ENCODE assay signal across 22 mouse cellular contexts in the genomic region with DNA sequence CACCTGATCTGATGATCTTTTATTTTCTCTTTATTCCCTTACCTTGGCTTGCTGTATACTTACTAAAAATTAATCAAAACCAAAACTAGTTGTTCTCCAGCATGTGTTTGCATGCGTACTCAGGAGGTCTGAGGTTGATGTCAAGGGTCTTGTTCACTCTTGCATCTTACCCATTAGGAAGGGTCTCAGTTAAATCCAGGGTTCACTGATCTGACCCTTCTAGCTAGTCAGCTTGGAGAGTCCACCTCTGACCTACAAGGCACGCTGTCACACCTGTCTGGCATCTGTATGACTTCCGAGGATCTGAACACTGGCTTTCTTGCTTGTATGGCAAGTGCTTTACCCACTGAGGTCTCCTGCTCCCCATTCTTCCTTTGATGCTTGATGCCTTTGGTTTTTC. TPM values are rescaled to one million over a fixed set of nuclear protein-coding genes. Genes with fewer than 3 reads are reported as not detected.
DNase-seq lines count a peak whose midpoint lies in the region; ATAC-seq lines count a peak whose summit lies in the region.
"Had no signal": no experiment of that assay in that cellular context is flagged by ENCODE, and none has a peak within 500 bp of the region (broad histone marks: within the 10 kb centered on the region; RNA-seq: fewer than 3 reads in every experiment).

No protein-coding gene starts in this region.

- H3K9me3 ChIP-seq in forebrain, embryonic 11.5 days (ENCODE audit: control insufficient read depth, low read length): no peaks in the 10 kb centered on the region
- no peaks in the 10 kb centered on the region for H3K9me3 ChIP-seq in forebrain, embryonic 15.5 days
- no peaks in the 10 kb centered on the region for H3K9me3 ChIP-seq in midbrain, embryonic 11.5 days (ENCODE audit: control insufficient read depth, low read length)
- H3K9me3 ChIP-seq in midbrain, embryonic 10.5 days (replicated peaks): no peaks in the 10 kb centered on the region
- H3K9me3 ChIP-seq in hindbrain, embryonic 13.5 days: no peaks in the 10 kb centered on the region
- H3K9me3 ChIP-seq in midbrain, embryonic 15.5 days: no peaks in the 10 kb centered on the region
- H3K9me3 ChIP-seq: embryonic facial prominence, embryonic 12.5 days; heart, embryonic 13.5 days; limb, embryonic 10.5 days; limb, embryonic 15.5 days; liver, embryonic 13.5 days; neural tube, embryonic 12.5 days; stomach, embryonic 15.5 days had no signal

- no peak overlapping the region for H3K4me3 ChIP-seq in forebrain, embryonic 11.5 days (ENCODE audit: low read depth, low read length)
- H3K4me3 ChIP-seq in forebrain, embryonic 15.5 days: no peak overlapping the region
- no peak overlapping the region for H3K4me3 ChIP-seq in midbrain, embryonic 11.5 days (ENCODE audit: low read depth, low read length)
- H3K4me3 ChIP-seq in midbrain, embryonic 10.5 days: no peak overlapping the region
- no peak overlapping the region for H3K4me3 ChIP-seq in hindbrain, embryonic 13.5 days
- H3K4me3 ChIP-seq in midbrain, embryonic 15.5 days: no peak overlapping the region
- H3K4me3 ChIP-seq: embryonic facial prominence, embryonic 12.5 days; heart, embryonic 13.5 days; limb, embryonic 10.5 days; limb, embryonic 15.5 days; liver, embryonic 13.5 days; neural tube, embryonic 12.5 days; stomach, embryonic 15.5 days had no signal

- 94% methylated on average over 3 of the region's 3 CpGs for WGBS in forebrain, embryonic 11.5 days
- 95% methylated on average over 3 of the region's 3 CpGs for WGBS in forebrain, embryonic 15.5 days
- WGBS in midbrain, embryonic 11.5 days: 92% methylated on average over 3 of the region's 3 CpGs
- WGBS in midbrain, embryonic 10.5 days: 94% methylated on average over 3 of the region's 3 CpGs
- 95% methylated on average over 3 of the region's 3 CpGs for WGBS in hindbrain, embryonic 13.5 days
- WGBS in midbrain, embryonic 15.5 days: 93% methylated on average over 3 of the region's 3 CpGs

- DNase-seq in forebrain, embryonic 11.5 days (ENCODE audit: low spot score): no peak
- no peak for DNase-seq in midbrain, embryonic 11.5 days (ENCODE audit: low spot score, missing footprints)
- DNase-seq in midbrain, embryonic 10.5 days (ENCODE audit: low spot score): no peak
- no peak for DNase-seq in lung, adult 18-20 months
- no peak for DNase-seq in heart, postnatal 14 days

- H3K4me2 ChIP-seq in forebrain, embryonic 11.5 days (ENCODE audit: low read depth, low read length, severe bottlenecking): no peak overlapping the region
- H3K4me2 ChIP-seq in forebrain, embryonic 15.5 days (replicated peaks): no peak overlapping the region
- H3K4me2 ChIP-seq in midbrain, embryonic 11.5 days: no peak overlapping the region
- H3K4me2 ChIP-seq in hindbrain, embryonic 13.5 days: no peak overlapping the region
- H3K4me2 ChIP-seq in midbrain, embryonic 15.5 days: no peak overlapping the region
- H3K4me2 ChIP-seq: embryonic facial prominence, embryonic 12.5 days; heart, embryonic 13.5 days; limb, embryonic 15.5 days; liver, embryonic 13.5 days; neural tube, embryonic 12.5 days; stomach, embryonic 15.5 days had no signal

- no peak overlapping the region for H3K9ac ChIP-seq in forebrain, embryonic 11.5 days (ENCODE audit: low read length)
- no peak overlapping the region for H3K9ac ChIP-seq in forebrain, embryonic 15.5 days (replicated peaks)
- H3K9ac ChIP-seq in midbrain, embryonic 11.5 days (ENCODE audit: low read length): no peak overlapping the region
- no peak overlapping the region for H3K9ac ChIP-seq in hindbrain, embryonic 13.5 days
- H3K9ac ChIP-seq in midbrain, embryonic 15.5 days: no peak overlapping the region
- H3K9ac ChIP-seq: embryonic facial prominence, embryonic 12.5 days; heart, embryonic 13.5 days; limb, embryonic 15.5 days; liver, embryonic 13.5 days; neural tube, embryonic 12.5 days; stomach, embryonic 15.5 days had no signal

- ATAC-seq in forebrain, embryonic 11.5 days (replicated peaks; ENCODE audit: low FRiP score): peak; percentile 42; the same call in 1 of the 2 replicates
- ATAC-seq in forebrain, embryonic 15.5 days (replicated peaks): no peak
- ATAC-seq in midbrain, embryonic 11.5 days (ENCODE audit: low FRiP score): peak; percentile 17; the same call in 1 of the 2 replicates
- peak; percentile 29 for ATAC-seq in hindbrain, embryonic 13.5 days (ENCODE audit: low FRiP score)
- ATAC-seq in midbrain, embryonic 15.5 days (replicated peaks): peak; percentile 37; the same call in 1 of the 2 replicates

- no peaks in the 10 kb centered on the region for H3K4me1 ChIP-seq in forebrain, embryonic 11.5 days (replicated peaks; ENCODE audit: control insufficient read depth, insufficient read depth, low read length)
- H3K4me1 ChIP-seq in forebrain, embryonic 15.5 days: peaks cover 4% of the 10 kb centered on the region; the same call in 1 of the 2 replicates
- no peaks in the 10 kb centered on the region for H3K4me1 ChIP-seq in midbrain, embryonic 11.5 days (ENCODE audit: control insufficient read depth, insufficient read depth, low read length)
- H3K4me1 ChIP-seq in midbrain, embryonic 10.5 days: no peaks in the 10 kb centered on the region
- peaks cover 5% of the 10 kb centered on the region; the same call in 1 of the 2 replicates for H3K4me1 ChIP-seq in hindbrain, embryonic 13.5 days (replicated peaks)
- H3K4me1 ChIP-seq in midbrain, embryonic 15.5 days: peaks cover 9% of the 10 kb centered on the region
- H3K4me1 ChIP-seq: limb, embryonic 10.5 days; liver, embryonic 13.5 days; neural tube, embryonic 12.5 days had no signal

- intact Hi-C loops in heart, postnatal 14 days (cut with DNase I): loop anchor here (1.0 to 2.0 kb wide), 2 partner anchors 61 to 158 kb away; no protein-coding TSS in a partner anchor

- no peaks in the 10 kb centered on the region for H3K27me3 ChIP-seq in forebrain, embryonic 11.5 days (ENCODE audit: control insufficient read depth, insufficient read depth, low read length)
- H3K27me3 ChIP-seq in forebrain, embryonic 15.5 days: no peaks in the 10 kb centered on the region
- H3K27me3 ChIP-seq in midbrain, embryonic 11.5 days (ENCODE audit: control insufficient read depth, insufficient read depth, low read length): no peaks in the 10 kb centered on the region
- H3K27me3 ChIP-seq in midbrain, embryonic 10.5 days (ENCODE audit: low read depth, poor library complexity, severe bottlenecking): no peaks in the 10 kb centered on the region
- H3K27me3 ChIP-seq in hindbrain, embryonic 13.5 days: no peaks in the 10 kb centered on the region
- H3K27me3 ChIP-seq in midbrain, embryonic 15.5 days (replicated peaks): no peaks in the 10 kb centered on the region
- H3K27me3 ChIP-seq: CH12.LX; embryonic facial prominence, embryonic 12.5 days; heart, embryonic 13.5 days; limb, embryonic 15.5 days; liver, embryonic 13.5 days; neural tube, embryonic 12.5 days; stomach, embryonic 15.5 days had no signal

- peaks cover 7% of the 10 kb centered on the region; the same call in 1 of the 2 replicates for H3K36me3 ChIP-seq in forebrain, embryonic 11.5 days (ENCODE audit: control insufficient read depth, insufficient read depth, low read length)
- H3K36me3 ChIP-seq in forebrain, embryonic 15.5 days: peaks cover 23% of the 10 kb centered on the region
- H3K36me3 ChIP-seq in midbrain, embryonic 11.5 days (ENCODE audit: control insufficient read depth, insufficient read depth, low read length): peaks cover 9% of the 10 kb centered on the region
- H3K36me3 ChIP-seq in midbrain, embryonic 10.5 days: peaks cover 28% of the 10 kb centered on the region
- H3K36me3 ChIP-seq in hindbrain, embryonic 13.5 days: peaks cover 29% of the 10 kb centered on the region
- peaks cover 15% of the 10 kb centered on the region; the same call in 1 of the 2 replicates for H3K36me3 ChIP-seq in midbrain, embryonic 15.5 days (replicated peaks)

- no peak overlapping the region for H3K27ac ChIP-seq in forebrain, embryonic 11.5 days (ENCODE audit: low read depth, low read length)
- H3K27ac ChIP-seq in forebrain, embryonic 15.5 days (replicated peaks): no peak overlapping the region
- no peak overlapping the region for H3K27ac ChIP-seq in midbrain, embryonic 11.5 days (ENCODE audit: low read depth, low read length)
- no peak overlapping the region for H3K27ac ChIP-seq in midbrain, embryonic 10.5 days (replicated peaks)
- H3K27ac ChIP-seq in hindbrain, embryonic 13.5 days: no peak overlapping the region
- H3K27ac ChIP-seq in midbrain, embryonic 15.5 days: no peak overlapping the region
- H3K27ac ChIP-seq: embryonic facial prominence, embryonic 12.5 days; heart, embryonic 13.5 days; limb, embryonic 10.5 days; limb, embryonic 15.5 days; liver, embryonic 13.5 days; macrophage; neural tube, embryonic 12.5 days; stomach, embryonic 15.5 days had no signal

RNA-seq across cellular contexts. Expression of a gene that starts 36.4 kb away (rescaled TPM):
- 1.1 TPM in 2 replicates for polyA plus RNA-seq in forebrain, embryonic 11.5 days (2014; fragmentation: Nextera tagmentation; extraction: Ambion mirVana)
- polyA plus RNA-seq in forebrain, embryonic 15.5 days (2015; fragmentation: Nextera tagmentation; extraction: Ambion mirVana): 4.6 and 6.4 TPM in 2 replicates
- 1.5 and 2.5 TPM in 2 replicates for polyA plus RNA-seq in midbrain, embryonic 11.5 days (2014; fragmentation: Nextera tagmentation; extraction: Ambion mirVana)
- polyA plus RNA-seq in midbrain, embryonic 10.5 days (2016; fragmentation: Nextera tagmentation; extraction: Ambion mirVana): 4.4 and 6.1 TPM in 2 replicates
- polyA plus RNA-seq in hindbrain, embryonic 13.5 days (2015; fragmentation: Nextera tagmentation; extraction: Ambion mirVana): 23.3 and 33.2 TPM in 2 replicates
- 9.8 and 12.5 TPM in 2 replicates for polyA plus RNA-seq in midbrain, embryonic 15.5 days (2015; fragmentation: Nextera tagmentation; extraction: Ambion mirVana)
- total RNA-seq in heart, postnatal 14 days (2021): not detected
- total RNA-seq: CH12.LX; heart, adult 8-10 months; heart, postnatal 10 days; megakaryocyte-erythroid progenitor cell, adult 5-6 weeks had no signal
- polyA plus RNA-seq: C2C12; kidney, embryonic 14.5 days; liver, embryonic 13.5 days; macrophage had no signal
